8 mouse cellular contexts compared by ENCODE assay signal in the genomic region with DNA sequence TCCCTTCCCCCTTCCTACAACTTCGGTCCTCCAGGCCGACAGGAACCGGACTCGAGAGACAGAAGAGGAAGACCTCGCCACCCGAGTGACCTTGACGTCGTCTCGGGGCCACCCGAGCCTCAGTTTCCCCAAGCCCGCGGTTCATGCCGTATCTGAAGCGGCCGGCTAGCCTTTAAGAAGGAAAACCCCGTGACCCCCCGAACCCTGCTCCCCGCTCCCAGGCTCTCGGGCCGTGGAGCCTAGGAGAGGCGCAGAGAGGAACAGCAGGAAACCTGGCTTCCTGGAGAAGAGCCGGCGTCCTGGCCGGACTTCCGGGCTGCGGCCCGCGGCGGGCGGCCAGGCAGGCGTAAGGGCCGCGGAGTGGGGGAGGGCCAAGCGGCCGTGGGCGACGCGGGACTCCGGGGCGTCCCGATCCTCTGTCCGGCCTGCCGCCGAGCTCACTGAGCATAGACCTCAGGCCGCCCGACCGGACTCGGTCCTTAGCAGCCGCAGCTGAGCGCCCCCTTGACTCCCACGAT. TPM values are rescaled to one million over a fixed set of nuclear protein-coding genes. Genes with fewer than 3 reads are reported as not detected.
DNase-seq lines count a peak whose midpoint lies in the region; ATAC-seq and TF ChIP-seq lines count a peak whose summit lies in the region.

No protein-coding gene starts in this region.

- peak overlapping the region; percentile 90 for H3K4me3 ChIP-seq in heart, adult 2 months
- H3K4me3 ChIP-seq in C2C12 (ENCODE audit: insufficient read depth, poor library complexity, severe bottlenecking), result peak overlapping the region; percentile 100
- peak overlapping the region; percentile 100 for H3K4me3 ChIP-seq in limb, embryonic 14.5 days (replicated peaks; ENCODE audit: low read length)
- H3K4me3 ChIP-seq in neural tube, embryonic 14.5 days (ENCODE audit: low read depth, low read length), result peak overlapping the region; percentile 100

- WGBS in heart, adult 2 months, result under 1% methylated on average over 51 of the region's 51 CpGs
- 1% methylated on average over 38 of the region's 51 CpGs for WGBS in limb, embryonic 14.5 days
- WGBS in neural tube, embryonic 14.5 days, result under 1% methylated on average over 43 of the region's 51 CpGs

- ATAC-seq in erythroblast, adult 5-6 weeks (replicated peaks; ENCODE audit: low FRiP score, poor library complexity, severe bottlenecking), result peak; percentile 11
- peak; percentile 75 for ATAC-seq in limb, embryonic 14.5 days (ENCODE audit: low FRiP score, low read depth)
- ATAC-seq in neural tube, embryonic 14.5 days (ENCODE audit: low read depth), result peak; percentile 78

- no peak for TF ChIP-seq POLR2A in heart, adult 2 months (IDR thresholded peaks at IDR 0.05; ENCODE audit: insufficient read depth, low read depth, low read length)
- TF ChIP-seq POLR2A in limb, embryonic 14.5 days (IDR thresholded peaks at IDR 0.05; ENCODE audit: borderline replicate concordance, extremely low read depth, insufficient read depth, insufficient read length), result no peak

- no peak for TF ChIP-seq EP300 in heart, adult 2 months (IDR thresholded peaks at IDR 0.05; ENCODE audit: insufficient read depth, low read depth, low read length)

- H3K9ac ChIP-seq in heart, adult 2 months (ENCODE audit: low read depth, low read length), result peak overlapping the region; percentile 93
- peak overlapping the region; percentile 100 for H3K9ac ChIP-seq in limb, embryonic 14.5 days (ENCODE audit: low read depth, low read length, severe bottlenecking)
- peak overlapping the region; percentile 98 for H3K9ac ChIP-seq in neural tube, embryonic 14.5 days (replicated peaks; ENCODE audit: low read depth, low read length)

- peaks cover 7% of the 10 kb centered on the region for H3K79me2 ChIP-seq in heart, adult 2 months (replicated peaks; ENCODE audit: control insufficient read depth, insufficient read depth, low read length)
- H3K79me2 ChIP-seq in C2C12 (ENCODE audit: control insufficient read depth, insufficient read depth), result peaks cover 65% of the 10 kb centered on the region

- peak overlapping the region; percentile 77 for H3K4me2 ChIP-seq in limb, embryonic 14.5 days (replicated peaks; ENCODE audit: low read depth, low read length, severe bottlenecking)
- H3K4me2 ChIP-seq in neural tube, embryonic 14.5 days (ENCODE audit: low read depth, low read length), result peak overlapping the region; percentile 93

- intact Hi-C loops in heart, adult 2 months (cut with DNase I), result loop anchor here (2.0 to 5.0 kb wide), 3 partner anchors 19 to 65 kb away; partner anchors contain the start of genes 2310033P09Rik, Guk1 and Iba57

- peak overlapping the region; percentile 99 for H3ac ChIP-seq in C2C12 (ENCODE audit: control insufficient read depth, insufficient read length, low read depth)

- H3K36me3 ChIP-seq in heart, adult 2 months (ENCODE audit: control insufficient read depth, insufficient read depth, low read length), result peaks cover 37% of the 10 kb centered on the region
- H3K36me3 ChIP-seq in C2C12 (ENCODE audit: control insufficient read depth, insufficient read depth), result peaks cover 28% of the 10 kb centered on the region
- H3K36me3 ChIP-seq in limb, embryonic 14.5 days (ENCODE audit: control insufficient read depth, insufficient read depth, low read length), result peaks cover 20% of the 10 kb centered on the region
- H3K36me3 ChIP-seq in neural tube, embryonic 14.5 days (ENCODE audit: control insufficient read depth, insufficient read depth, low read length), result no peaks in the 10 kb centered on the region

- H3K79me3 ChIP-seq in C2C12 (ENCODE audit: low read depth), result peaks cover 57% of the 10 kb centered on the region

- DNase-seq in heart, adult 2 months, result no peak
- DNase-seq in heart, adult 11 months, result no peak
- DNase-seq in limb, embryonic 14.5 days (ENCODE audit: low spot score), result no peak
- no peak for DNase-seq in T-cell, adult 2 months (ENCODE audit: low spot score)
- no peak for DNase-seq in thymus, postnatal 14 days

- peak overlapping the region; percentile 100 for H3K27ac ChIP-seq in heart, adult 2 months
- H3K27ac ChIP-seq in limb, embryonic 14.5 days (replicated peaks; ENCODE audit: low read depth, low read length), result peak overlapping the region; percentile 98
- H3K27ac ChIP-seq in neural tube, embryonic 14.5 days (ENCODE audit: low read depth, low read length), result peak overlapping the region; percentile 93

- TF ChIP-seq CTCF in heart, adult 2 months (IDR thresholded peaks at IDR 0.05), result no peak
- TF ChIP-seq CTCF in C2C12 (IDR thresholded peaks at IDR 0.05; ENCODE audit: control insufficient read depth, insufficient read depth, insufficient read length), result no peak

- no peaks in the 10 kb centered on the region for H3K9me3 ChIP-seq in limb, embryonic 14.5 days (ENCODE audit: control insufficient read depth, low read length)
- H3K9me3 ChIP-seq in neural tube, embryonic 14.5 days (ENCODE audit: control insufficient read depth, low read length), result no peaks in the 10 kb centered on the region

- H3K27me3 ChIP-seq in heart, adult 2 months (ENCODE audit: control insufficient read depth, insufficient read depth, low read length), result no peaks in the 10 kb centered on the region
- H3K27me3 ChIP-seq in C2C12 (ENCODE audit: control insufficient read depth, insufficient read depth, insufficient read length), result no peaks in the 10 kb centered on the region
- H3K27me3 ChIP-seq in limb, embryonic 14.5 days (ENCODE audit: control insufficient read depth, insufficient read depth, low read length), result no peaks in the 10 kb centered on the region
- no peaks in the 10 kb centered on the region for H3K27me3 ChIP-seq in neural tube, embryonic 14.5 days (ENCODE audit: control insufficient read depth, insufficient read depth, low read length)

- peaks cover 22% of the 10 kb centered on the region for H3K4me1 ChIP-seq in heart, adult 2 months (ENCODE audit: control insufficient read depth, insufficient read depth, low read length)
- peaks cover 35% of the 10 kb centered on the region for H3K4me1 ChIP-seq in limb, embryonic 14.5 days (ENCODE audit: control insufficient read depth, insufficient read depth, low read length)
- H3K4me1 ChIP-seq in neural tube, embryonic 14.5 days (ENCODE audit: control insufficient read depth, insufficient read depth, low read length), result peaks cover 28% of the 10 kb centered on the region

TF ChIP-seq in C2C12, 6 proteins besides CTCF, POLR2A, EP300 and RAD21 (continues in another document):
- TF ChIP-seq MYOG (IDR thresholded peaks at IDR 0.05; ENCODE audit: control insufficient read depth, extremely low read depth, insufficient read length) (no peak), USF1 (IDR thresholded peaks at IDR 0.05; ENCODE audit: low read depth) (no peak), FOSL1 (IDR thresholded peaks at IDR 0.05; ENCODE audit: insufficient read depth, low read length, poor library complexity, severe bottlenecking) (no peak)

RNA-seq across cellular contexts. Expression of gene Arf1, which starts 0.4 kb away (rescaled TPM):
- total RNA-seq in heart, adult 2 months (2021), result 100 to 1,000 TPM; 245 to 274 TPM
- 345 and 383 TPM in 2 replicates for polyA plus RNA-seq in heart, adult 2 months (2012; rRNA removed)
- 636 TPM for polyA plus RNA-seq in C2C12 (2012; fragmentation: generic; extraction: Trizol)
- total RNA-seq in erythroblast, adult 5-6 weeks (2015; ENCODE audit: low replicate concordance), result 111 and 132 TPM in 2 replicates
- total RNA-seq in erythroblast, adult 5-6 weeks (2017; ENCODE audit: low replicate concordance), result 93.9 and 107 TPM in 2 replicates
- 690 and 777 TPM in 2 replicates for polyA plus RNA-seq in limb, embryonic 14.5 days (2012; rRNA removed)
- 698 and 725 TPM in 2 replicates for polyA plus RNA-seq in limb, embryonic 14.5 days (2014; fragmentation: Nextera tagmentation; extraction: Ambion mirVana)
- 617 and 621 TPM in 2 replicates for polyA plus RNA-seq in neural tube, embryonic 14.5 days (2014; fragmentation: Nextera tagmentation; extraction: Ambion mirVana)

RNA-seq across cellular contexts. Expression of gene 2310033P09Rik, which starts 19.5 kb away (rescaled TPM):
- total RNA-seq in heart, adult 2 months (2021), result 1 to 10 TPM; 8.4 to 9.4 TPM
- 10.7 and 12.1 TPM in 2 replicates for polyA plus RNA-seq in heart, adult 2 months (2012; rRNA removed)
- 17.8 TPM for polyA plus RNA-seq in C2C12 (2012; fragmentation: generic; extraction: Trizol)
- 0.77 and 6.9 TPM in 2 replicates for total RNA-seq in erythroblast, adult 5-6 weeks (2015; ENCODE audit: low replicate concordance)
- 4.4 and 8.2 TPM in 2 replicates for total RNA-seq in erythroblast, adult 5-6 weeks (2017; ENCODE audit: low replicate concordance)
- polyA plus RNA-seq in limb, embryonic 14.5 days (2012; rRNA removed), result 32.4 and 37.5 TPM in 2 replicates
- polyA plus RNA-seq in limb, embryonic 14.5 days (2014; fragmentation: Nextera tagmentation; extraction: Ambion mirVana), result 28.9 and 30.0 TPM in 2 replicates
- 22.4 and 25.4 TPM in 2 replicates for polyA plus RNA-seq in neural tube, embryonic 14.5 days (2014; fragmentation: Nextera tagmentation; extraction: Ambion mirVana)

RNA-seq across cellular contexts. Expression of gene Mrpl55, which starts 25.4 kb away (rescaled TPM):
- 100 to 1,000 TPM; 113 to 117 TPM for total RNA-seq in heart, adult 2 months (2021)
- polyA plus RNA-seq in heart, adult 2 months (2012; rRNA removed), result 78.1 and 110 TPM in 2 replicates
- 44.7 TPM for polyA plus RNA-seq in C2C12 (2012; fragmentation: generic; extraction: Trizol)
- 5.4 and 11.3 TPM in 2 replicates for total RNA-seq in erythroblast, adult 5-6 weeks (2015; ENCODE audit: low replicate concordance)
- 10.1 and 14.1 TPM in 2 replicates for total RNA-seq in erythroblast, adult 5-6 weeks (2017; ENCODE audit: low replicate concordance)
- 38.8 and 51.1 TPM in 2 replicates for polyA plus RNA-seq in limb, embryonic 14.5 days (2012; rRNA removed)
- 81.0 and 85.2 TPM in 2 replicates for polyA plus RNA-seq in limb, embryonic 14.5 days (2014; fragmentation: Nextera tagmentation; extraction: Ambion mirVana)
- 97.4 and 108 TPM in 2 replicates for polyA plus RNA-seq in neural tube, embryonic 14.5 days (2014; fragmentation: Nextera tagmentation; extraction: Ambion mirVana)

RNA-seq across cellular contexts. Expression of gene Guk1, which starts 35.7 kb away (rescaled TPM):
- total RNA-seq in heart, adult 2 months (2021), result 100 to 1,000 TPM in 1 of 2 experiments, 10 to 100 TPM in 1; 97.5 to 113 TPM
- 120 and 127 TPM in 2 replicates for polyA plus RNA-seq in heart, adult 2 months (2012; rRNA removed)
- polyA plus RNA-seq in C2C12 (2012; fragmentation: generic; extraction: Trizol), result 81.0 TPM
- total RNA-seq in erythroblast, adult 5-6 weeks (2015; ENCODE audit: low replicate concordance), result 13.8 and 20.4 TPM in 2 replicates
- total RNA-seq in erythroblast, adult 5-6 weeks (2017; ENCODE audit: low replicate concordance), result 4.5 and 8.2 TPM in 2 replicates
- polyA plus RNA-seq in limb, embryonic 14.5 days (2012; rRNA removed), result 101 and 102 TPM in 2 replicates
- 126 and 129 TPM in 2 replicates for polyA plus RNA-seq in limb, embryonic 14.5 days (2014; fragmentation: Nextera tagmentation; extraction: Ambion mirVana)
- polyA plus RNA-seq in neural tube, embryonic 14.5 days (2014; fragmentation: Nextera tagmentation; extraction: Ambion mirVana), result 224 and 266 TPM in 2 replicates

RNA-seq across cellular contexts. Expression of gene Gjc2, which starts 44.6 kb away (rescaled TPM):
- under 1 TPM; 0.45 to 0.57 TPM for total RNA-seq in heart, adult 2 months (2021)
- polyA plus RNA-seq in heart, adult 2 months (2012; rRNA removed), result 0.72 and 0.73 TPM in 2 replicates
- polyA plus RNA-seq in C2C12 (2012; fragmentation: generic; extraction: Trizol), result 0.02 TPM
- total RNA-seq in erythroblast, adult 5-6 weeks (2015; ENCODE audit: low replicate concordance), result not detected in 2 replicates
- total RNA-seq in erythroblast, adult 5-6 weeks (2017; ENCODE audit: low replicate concordance), result not detected in 2 replicates
- 0.78 and 1.2 TPM in 2 replicates for polyA plus RNA-seq in limb, embryonic 14.5 days (2012; rRNA removed)
- 0.36 and 0.70 TPM in 2 replicates for polyA plus RNA-seq in limb, embryonic 14.5 days (2014; fragmentation: Nextera tagmentation; extraction: Ambion mirVana)
- polyA plus RNA-seq in neural tube, embryonic 14.5 days (2014; fragmentation: Nextera tagmentation; extraction: Ambion mirVana), result 0.12 TPM in 1 of 2 replicates, not detected in the other

Comparison
In these comparisons a context has a peak if more than half of its experiments do, and no peak if none do; other contexts are left out.
1. ATAC-seq: peak in every context shown above with its lines; median percentile 78 in neural tube, embryonic 14.5 days; 75 in limb, embryonic 14.5 days; 11 in erythroblast, adult 5-6 weeks.